Mouse (Mus musculus): ENCODE measurements around the gene Sec62.
"Not testable (repeated sequence)": the region's sequence is repeated elsewhere in the genome, so short reads cannot be mapped to it uniquely, and the experiment has no call there.

Gene Sec62

DNA sequence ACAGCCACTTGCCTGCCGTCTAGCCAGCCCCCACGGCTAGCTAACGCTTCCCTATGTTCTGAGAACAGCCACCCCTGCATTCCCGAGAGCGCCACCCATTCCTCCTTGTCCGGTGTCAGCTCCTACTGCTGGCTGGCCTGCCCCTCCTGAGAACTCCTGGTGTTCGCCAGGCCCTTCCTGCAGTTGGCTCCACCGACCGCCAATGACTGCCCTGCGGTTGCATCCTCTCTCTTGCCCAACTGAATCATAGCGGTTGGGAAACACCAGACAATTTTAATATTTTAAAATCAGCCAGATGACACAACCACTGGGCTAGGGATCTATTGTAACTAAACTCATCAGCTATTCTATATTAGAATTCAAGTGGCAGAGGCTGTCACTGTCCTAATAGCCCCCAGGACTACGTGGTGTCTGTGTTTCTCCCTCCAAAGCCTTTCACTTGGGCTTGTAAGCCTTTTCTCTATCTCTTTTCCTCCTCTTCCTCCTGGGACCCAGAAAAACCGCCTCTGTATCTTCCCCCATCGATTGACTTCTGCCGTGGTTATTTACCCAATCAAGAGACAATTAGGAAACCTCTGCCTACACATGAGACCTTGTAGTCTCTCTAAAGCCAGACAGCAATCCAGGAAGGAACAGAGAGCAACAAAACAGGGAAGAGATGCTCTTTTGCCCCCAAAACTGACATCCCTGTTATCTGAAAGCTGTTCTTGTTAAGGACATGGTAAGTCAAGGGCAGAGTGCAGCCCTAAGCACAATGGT, 39.4 kb downstream of the Sec62 start:
- no peak for DNase-seq (ENCODE audit: low spot score in 2 of 2)

DNA sequence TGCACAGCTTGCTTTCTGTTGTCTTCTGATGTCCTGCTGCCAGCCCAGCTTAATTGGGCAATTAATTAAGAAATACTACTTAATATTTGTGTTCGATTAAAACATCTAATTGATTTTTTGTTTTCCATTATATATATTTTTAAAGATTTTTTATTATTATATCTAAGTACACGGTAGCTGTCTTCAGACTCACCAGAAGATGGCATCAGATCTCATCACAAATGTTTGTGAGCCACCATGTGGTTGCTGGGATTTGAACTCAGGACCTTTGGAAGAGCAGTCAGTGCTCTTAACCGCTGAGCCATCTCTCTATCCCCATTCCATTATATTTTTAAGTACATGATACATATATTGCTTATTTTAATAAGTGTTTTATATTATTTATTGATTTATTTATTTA, 40.6 kb downstream of the Sec62 start:
- no peak for DNase-seq (ENCODE audit: low spot score in 2 of 2)

DNA sequence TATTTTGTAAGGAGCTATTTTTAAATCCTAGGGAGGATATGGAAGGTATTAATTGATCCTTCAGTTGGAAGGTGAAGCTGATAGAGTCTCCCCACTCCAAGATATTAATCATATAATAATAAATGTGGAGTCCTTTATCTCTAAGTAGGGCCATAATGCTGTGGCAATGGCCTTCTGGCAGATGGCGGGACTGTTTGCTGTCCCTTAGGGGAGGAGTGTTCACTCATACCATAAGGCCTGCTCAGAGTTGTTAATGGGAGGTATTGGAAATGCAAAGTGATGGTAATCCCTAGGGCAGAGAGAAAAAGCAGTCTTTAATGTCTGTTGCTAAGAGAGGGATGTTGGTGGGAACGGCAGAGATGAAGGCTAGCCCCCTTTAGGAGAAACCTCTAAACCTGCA, 53.1 kb downstream of the Sec62 start:
- DNase-seq (ENCODE audit: low spot score in 2 of 2), result no peak

DNA sequence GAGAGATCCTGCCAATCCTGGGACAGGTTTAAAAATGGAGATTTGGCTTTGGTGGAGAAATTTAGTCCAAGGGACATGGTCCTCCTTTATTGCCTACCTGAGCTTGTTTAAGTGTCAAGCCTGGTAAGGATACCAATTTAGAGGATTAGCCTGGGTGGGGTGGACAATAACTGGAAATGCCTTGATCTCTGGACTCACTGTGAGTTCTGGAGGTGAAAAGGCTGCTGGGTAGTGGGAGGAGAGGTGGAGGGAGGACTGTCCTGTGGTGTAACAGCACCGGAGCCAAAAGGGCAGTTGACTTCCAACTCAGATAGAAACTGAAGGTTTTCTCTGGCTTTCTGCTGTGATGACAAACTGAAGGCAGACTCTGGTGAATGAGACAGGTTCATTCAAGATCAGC, 54.7 kb downstream of the Sec62 start:
- DNase-seq (ENCODE audit: low spot score in 2 of 2), result no peak

DNA sequence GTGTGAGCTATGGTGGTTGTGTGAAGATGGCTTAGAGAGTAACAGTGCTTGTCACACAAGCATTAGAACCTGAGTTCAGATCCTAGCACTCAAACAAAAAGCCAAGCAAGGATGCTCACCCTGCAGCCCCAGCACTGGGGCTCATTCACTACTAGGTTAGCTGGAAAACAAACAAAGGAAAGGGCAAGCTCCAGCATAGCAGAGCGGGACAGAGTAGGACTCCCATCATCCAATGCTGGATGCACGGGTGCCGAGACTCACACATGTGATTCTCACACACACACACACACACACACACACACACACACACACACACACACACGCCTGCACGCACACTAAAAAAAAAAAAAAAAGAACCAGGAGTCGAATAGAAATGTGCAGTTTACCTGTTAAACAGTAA, 58.7 kb downstream of the Sec62 start:
- DNase-seq (ENCODE audit: low spot score in 2 of 2), result no peak

DNA sequence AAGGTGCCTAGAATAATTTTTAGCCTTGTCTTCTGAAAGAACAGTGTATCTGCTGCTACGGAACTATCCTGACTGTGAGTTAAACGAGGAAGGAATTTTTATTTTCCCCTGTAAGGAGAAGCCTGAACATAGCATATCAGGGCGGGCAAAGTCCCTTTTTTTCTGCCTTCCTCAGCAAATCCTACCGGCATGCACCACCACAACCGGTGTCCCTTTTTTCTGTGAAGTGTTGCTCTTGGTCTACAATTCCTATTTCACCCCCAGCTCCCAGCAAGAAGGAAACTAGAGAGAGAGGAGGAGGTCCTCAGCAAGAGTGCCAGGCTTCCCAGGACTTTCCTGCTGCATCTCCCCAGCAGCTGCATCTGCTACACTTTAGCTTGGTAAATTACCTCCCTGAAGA, 60.9 kb downstream of the Sec62 start:
- no peak for DNase-seq (ENCODE audit: low spot score in 2 of 2)

DNA sequence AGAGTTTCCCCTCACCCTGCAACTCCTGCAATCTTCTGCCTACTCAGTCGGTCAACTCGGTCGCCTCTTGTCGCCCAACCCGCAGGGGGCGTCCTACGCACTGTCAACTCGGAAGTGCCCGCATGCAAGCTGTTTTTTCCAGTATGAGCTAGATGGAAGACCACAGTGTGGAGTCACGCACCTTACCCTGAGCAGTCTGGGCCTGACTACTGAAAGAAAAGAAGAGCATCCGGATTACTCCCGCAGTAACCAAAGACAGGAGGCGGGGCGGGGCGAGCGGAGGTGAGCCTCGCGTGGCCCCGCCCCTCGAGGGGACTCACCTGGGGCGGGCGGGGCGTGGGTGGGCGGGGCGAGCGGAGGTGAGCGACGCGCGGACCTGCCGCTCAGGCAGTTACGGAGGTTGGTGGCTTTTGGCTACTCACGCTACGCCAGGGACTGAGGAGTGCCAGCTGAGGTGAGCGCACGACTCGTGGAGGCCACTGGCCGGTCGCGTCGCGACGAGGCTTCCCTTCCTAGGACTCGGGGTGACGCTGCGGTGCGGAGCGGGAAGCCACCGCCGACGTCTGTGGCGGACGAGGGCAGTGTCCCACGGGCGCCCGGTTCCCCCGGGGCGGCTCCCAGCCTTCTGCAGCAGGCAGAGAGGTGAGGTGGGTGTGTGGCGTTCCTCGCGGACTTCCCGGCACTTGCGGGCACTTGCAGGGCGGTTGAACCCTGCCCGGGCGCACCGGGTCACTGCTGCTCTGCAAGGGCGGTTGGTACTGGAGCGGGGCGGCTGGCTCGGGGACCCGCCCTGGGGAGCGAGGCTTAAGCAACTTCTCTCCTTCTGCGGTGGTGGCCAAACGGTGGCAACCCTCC, 63.2 kb downstream of the Sec62 start, which contains the start of gene Gpr160:
Gpr160 (plus strand) TSS at position 347 of the 855 bp plus-strand sequence.
- DNase-seq (ENCODE audit: low spot score in 2 of 2), result peak; percentile 43 to 49

DNA sequence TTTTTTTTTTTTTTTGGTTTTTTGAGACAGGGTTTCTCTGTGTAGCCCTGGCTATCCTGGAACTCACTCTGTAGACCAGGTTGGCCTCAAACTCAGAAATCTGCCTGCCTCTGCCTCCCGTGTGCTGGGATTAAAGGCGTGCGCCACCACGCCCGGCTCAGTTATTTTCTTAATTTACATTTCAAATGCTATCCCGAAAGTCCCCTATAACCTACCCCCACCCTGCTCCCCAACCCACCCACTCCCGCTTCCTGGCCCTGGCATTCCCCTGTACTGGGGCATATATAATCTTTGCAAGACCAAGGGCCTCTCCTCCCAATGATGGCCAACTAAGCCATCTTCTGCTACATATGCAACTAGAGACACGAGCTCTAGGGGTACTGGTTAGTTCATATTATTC, 66.9 kb downstream of the Sec62 start:
- DNase-seq (ENCODE audit: low spot score in 2 of 2), result not testable (repeated sequence)

DNA sequence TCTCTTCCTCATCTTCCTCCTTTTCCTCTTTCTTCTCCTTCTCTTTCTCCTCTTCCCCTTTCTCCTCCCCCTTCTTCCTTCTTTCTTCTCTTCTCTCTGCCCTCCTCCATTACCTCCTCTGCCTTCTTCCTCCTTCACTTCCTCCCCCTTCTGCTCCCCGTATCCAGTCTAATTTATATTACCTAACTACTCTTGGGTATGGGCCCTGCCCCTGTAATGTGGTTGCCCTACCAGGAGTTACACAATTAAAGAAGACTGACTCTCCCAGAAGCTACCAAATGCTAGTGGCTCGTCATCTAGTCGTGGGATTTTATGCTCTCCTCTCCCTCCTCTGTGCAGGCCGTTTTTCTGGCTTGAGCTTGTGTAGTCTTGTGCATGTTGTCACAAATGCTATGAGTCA, 68.0 kb downstream of the Sec62 start:
- DNase-seq (ENCODE audit: low spot score in 2 of 2), result no peak

DNA sequence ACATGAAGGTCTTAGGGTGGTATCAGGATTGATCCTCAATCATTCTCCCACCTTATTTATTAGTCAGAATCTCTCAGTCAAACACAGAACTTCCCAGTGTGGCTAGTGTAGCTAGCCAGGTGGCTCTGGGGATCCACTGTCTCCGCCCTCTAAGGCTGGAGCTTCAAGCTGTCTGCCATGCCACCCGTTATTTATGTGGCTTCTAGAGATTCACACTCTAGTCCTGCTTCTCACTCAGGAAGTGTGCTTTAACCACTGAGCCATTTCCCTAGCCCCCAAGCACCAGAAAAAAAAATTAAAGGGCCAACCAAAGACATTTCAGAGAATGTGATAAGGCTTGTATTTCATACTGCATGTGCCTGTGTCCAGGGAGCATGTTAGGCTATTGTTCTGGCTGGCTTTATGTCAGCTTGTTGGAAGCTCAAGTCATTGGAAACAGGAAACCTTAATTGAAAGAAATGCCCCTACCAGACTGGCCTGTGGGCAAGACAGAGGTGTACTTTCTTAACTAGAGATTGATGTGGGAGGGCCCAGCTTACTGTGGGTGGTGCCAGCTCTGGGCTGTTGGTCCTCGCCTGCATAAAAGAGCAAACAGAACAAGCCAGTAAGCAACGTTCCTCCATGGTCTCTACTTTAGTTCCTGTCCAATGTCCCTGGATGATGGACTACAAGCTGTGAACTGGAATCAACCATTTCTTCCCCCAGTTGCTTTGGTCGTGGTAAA, 71.2 kb downstream of the Sec62 start:
- no peak for DNase-seq (ENCODE audit: low spot score in 2 of 2)

DNA sequence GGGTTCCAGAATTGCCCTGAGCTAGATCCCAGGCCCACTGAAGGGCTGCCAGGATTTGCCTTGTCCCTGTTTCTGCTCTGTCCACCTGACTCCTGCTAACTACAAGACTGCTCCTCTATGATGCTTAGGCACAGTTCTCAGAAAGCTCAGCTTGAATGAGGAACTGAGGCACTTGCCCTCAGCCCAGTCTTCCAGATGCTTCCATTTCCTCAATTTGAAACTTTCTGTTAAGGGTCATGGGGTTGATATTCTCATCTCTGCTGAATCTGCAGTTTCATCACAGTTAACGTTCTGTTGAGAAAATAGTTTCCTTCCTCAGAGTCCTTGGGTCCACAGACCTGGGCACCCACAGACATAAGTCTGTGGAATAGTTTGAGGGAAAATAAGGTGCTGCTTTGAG, 72.0 kb downstream of the Sec62 start:
- DNase-seq (ENCODE audit: low spot score in 2 of 2), result no peak

DNA sequence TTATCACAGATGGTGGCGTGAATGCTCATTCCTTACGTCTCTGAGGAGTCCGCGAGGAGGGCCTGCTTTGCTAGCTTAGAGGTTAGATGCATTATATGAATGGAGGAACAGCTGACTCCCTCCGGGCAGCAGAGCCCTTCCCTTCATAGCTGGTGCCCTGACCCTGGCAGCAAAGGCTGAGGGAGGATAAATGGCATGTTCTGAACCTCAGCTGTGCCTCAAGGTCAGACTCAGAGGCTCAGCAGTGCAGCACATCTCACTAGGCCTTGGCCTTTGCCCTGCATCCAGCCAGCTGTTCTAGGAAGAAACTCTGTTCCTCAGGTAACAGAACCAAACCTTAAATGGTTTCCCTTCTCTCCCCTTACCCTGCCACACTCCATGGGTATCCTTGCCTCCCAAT, 75.5 kb downstream of the Sec62 start:
- no peak for DNase-seq (ENCODE audit: low spot score in 2 of 2)

DNA sequence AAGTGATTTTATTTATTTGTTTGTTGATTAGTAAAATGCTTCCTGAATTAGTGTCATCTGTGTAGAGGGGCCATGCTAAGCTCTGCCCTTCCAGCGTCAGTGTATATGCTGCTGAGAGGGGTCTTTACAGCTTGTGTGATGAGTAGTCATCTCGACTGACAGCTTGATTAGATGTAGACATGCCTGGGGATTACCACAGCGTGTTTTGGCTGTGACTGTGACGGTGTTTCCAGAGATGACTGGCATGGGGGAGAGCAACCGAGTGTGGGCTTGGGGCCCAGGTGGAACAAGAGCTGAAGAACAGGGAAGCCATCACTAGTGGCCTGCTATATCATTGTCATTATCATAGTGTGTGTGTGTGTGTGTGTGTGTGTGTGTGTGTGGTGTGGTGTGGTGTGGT, 76.0 kb downstream of the Sec62 start:
- DNase-seq (ENCODE audit: low spot score in 2 of 2), result no peak

DNA sequence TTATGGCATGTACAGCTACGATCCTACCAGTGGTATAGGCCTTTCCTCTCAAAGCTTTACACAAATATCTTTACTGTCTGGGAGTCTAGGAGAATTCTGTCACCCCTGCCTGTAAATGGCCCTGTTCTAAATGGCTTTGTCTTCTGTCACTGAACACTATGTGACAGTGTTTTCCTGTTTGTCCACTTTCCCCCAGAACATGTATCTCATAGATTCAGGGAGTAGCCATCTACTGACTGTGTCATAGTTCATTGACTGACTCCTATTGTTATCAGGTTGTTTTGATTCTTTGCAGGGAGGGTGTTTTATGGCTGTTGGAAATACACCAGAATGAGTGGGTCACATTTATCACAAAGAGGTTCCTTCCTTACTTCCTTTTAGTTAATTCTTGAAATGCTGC, 77.3 kb downstream of the Sec62 start:
- no peak for DNase-seq (ENCODE audit: low spot score in 2 of 2)
